Comparison of ENCODE assay signal across 14 mouse cellular contexts in genomic region chr12:86805315-86805714, GRCm38 (mm10).
DNase-seq lines count a peak whose midpoint lies in the region; ATAC-seq and TF ChIP-seq lines count a peak whose summit lies in the region.
"Had no signal": no experiment of that assay in that cellular context is flagged by ENCODE, and none has a peak within 500 bp of the region (broad histone marks: within the 10 kb centered on the region; RNA-seq: fewer than 3 reads in every experiment).

No protein-coding gene starts in this region.

- DNase-seq in kidney, postnatal 0 days (ENCODE audit: low spot score): no peak
- no peak for DNase-seq in kidney, postnatal 25 days
- no peak for DNase-seq in thymus, postnatal 36 days
- DNase-seq in layer of hippocampus, adult 8-10 months (ENCODE audit: low spot score in 2 of 2): no peak
- DNase-seq: adrenal gland, adult 2 months; spleen, adult 18-20 months; thymus, adult 2 months had no signal

- H3K4me1 ChIP-seq in kidney, postnatal 0 days (replicated peaks; ENCODE audit: insufficient read depth, low read length): peaks cover 61% of the 10 kb centered on the region
- H3K4me1 ChIP-seq in embryonic facial prominence, embryonic 13.5 days: peaks cover 94% of the 10 kb centered on the region
- peaks cover 83% of the 10 kb centered on the region for H3K4me1 ChIP-seq in hindbrain, embryonic 16.5 days (ENCODE audit: control insufficient read depth, insufficient read depth, low read depth, low read length)
- H3K4me1 ChIP-seq in neural tube, embryonic 13.5 days (replicated peaks): peaks cover 96% of the 10 kb centered on the region

- H3K9ac ChIP-seq in kidney, postnatal 0 days (ENCODE audit: low read depth, low read length): no peak overlapping the region
- no peak overlapping the region for H3K9ac ChIP-seq in embryonic facial prominence, embryonic 13.5 days
- no peak overlapping the region for H3K9ac ChIP-seq in hindbrain, embryonic 16.5 days (ENCODE audit: low read depth, low read length)
- no peak overlapping the region; the same call in 1 of the 2 replicates for H3K9ac ChIP-seq in neural tube, embryonic 13.5 days
- H3K9ac ChIP-seq: kidney, embryonic 15.5 days; limb, embryonic 12.5 days had no signal

- H3K27ac ChIP-seq in kidney, postnatal 0 days: peak overlapping the region; percentile 87; the same call in 1 of the 2 replicates
- peak overlapping the region; percentile 62 for H3K27ac ChIP-seq in embryonic facial prominence, embryonic 13.5 days
- peak overlapping the region; percentile 87 for H3K27ac ChIP-seq in hindbrain, embryonic 16.5 days (ENCODE audit: low read depth, low read length)
- H3K27ac ChIP-seq in neural tube, embryonic 13.5 days (replicated peaks): peak overlapping the region; percentile 99

- TF ChIP-seq CTCF in kidney, postnatal 0 days (IDR thresholded peaks at IDR 0.05; ENCODE audit: low read depth): no peak

- WGBS in kidney, postnatal 0 days: 68% methylated on average over 4 of the region's 4 CpGs
- WGBS in embryonic facial prominence, embryonic 13.5 days: 61% methylated on average over 4 of the region's 4 CpGs
- 65% methylated on average over 4 of the region's 4 CpGs for WGBS in hindbrain, embryonic 16.5 days
- 60% methylated on average over 4 of the region's 4 CpGs for whole genome bisulfite sequencing in neural tube, embryonic 13.5 days

- no peaks in the 10 kb centered on the region for H3K27me3 ChIP-seq in kidney, postnatal 0 days (ENCODE audit: insufficient read depth, low read length)
- no peaks in the 10 kb centered on the region for H3K27me3 ChIP-seq in embryonic facial prominence, embryonic 13.5 days
- no peaks in the 10 kb centered on the region for H3K27me3 ChIP-seq in hindbrain, embryonic 16.5 days (replicated peaks; ENCODE audit: control insufficient read depth, insufficient read depth, low read length)
- H3K27me3 ChIP-seq in neural tube, embryonic 13.5 days: no peaks in the 10 kb centered on the region
- H3K27me3 ChIP-seq: kidney, embryonic 15.5 days; limb, embryonic 12.5 days had no signal

- H3K9me3 ChIP-seq in kidney, postnatal 0 days (replicated peaks; ENCODE audit: low read length): no peaks in the 10 kb centered on the region
- H3K9me3 ChIP-seq in embryonic facial prominence, embryonic 13.5 days: no peaks in the 10 kb centered on the region
- H3K9me3 ChIP-seq in hindbrain, embryonic 16.5 days (ENCODE audit: control insufficient read depth, low read length): no peaks in the 10 kb centered on the region
- H3K9me3 ChIP-seq in neural tube, embryonic 13.5 days: no peaks in the 10 kb centered on the region
- H3K9me3 ChIP-seq: kidney, embryonic 15.5 days; limb, embryonic 12.5 days had no signal

- no peak overlapping the region for H3K4me2 ChIP-seq in kidney, postnatal 0 days (ENCODE audit: low read length)
- no peak overlapping the region for H3K4me2 ChIP-seq in embryonic facial prominence, embryonic 13.5 days
- no peak overlapping the region for H3K4me2 ChIP-seq in hindbrain, embryonic 16.5 days (ENCODE audit: low read length)
- H3K4me2 ChIP-seq in neural tube, embryonic 13.5 days: no peak overlapping the region

- H3K36me3 ChIP-seq in kidney, postnatal 0 days (ENCODE audit: insufficient read depth, low read length): no peaks in the 10 kb centered on the region
- H3K36me3 ChIP-seq in embryonic facial prominence, embryonic 13.5 days: no peaks in the 10 kb centered on the region
- H3K36me3 ChIP-seq in hindbrain, embryonic 16.5 days (ENCODE audit: control insufficient read depth, insufficient read depth, low read length): no peaks in the 10 kb centered on the region
- H3K36me3 ChIP-seq in neural tube, embryonic 13.5 days: no peaks in the 10 kb centered on the region
- H3K36me3 ChIP-seq: kidney, embryonic 15.5 days; limb, embryonic 12.5 days had no signal

- H3K4me3 ChIP-seq in kidney, postnatal 0 days (replicated peaks; ENCODE audit: low read depth, low read length): no peak overlapping the region
- H3K4me3 ChIP-seq in embryonic facial prominence, embryonic 13.5 days: no peak overlapping the region
- H3K4me3 ChIP-seq in hindbrain, embryonic 16.5 days (ENCODE audit: low read length): no peak overlapping the region
- no peak overlapping the region for H3K4me3 ChIP-seq in neural tube, embryonic 13.5 days
- H3K4me3 ChIP-seq: erythroblast, embryonic 14.5 days; kidney, embryonic 15.5 days had no signal

- ATAC-seq in kidney, postnatal 0 days (replicated peaks; ENCODE audit: low FRiP score, low read depth): no peak
- ATAC-seq in embryonic facial prominence, embryonic 13.5 days (ENCODE audit: insufficient number of reproducible peaks, insufficient read depth, low FRiP score, low TSS enrichment, low read depth): no peak
- no peak for ATAC-seq in hindbrain, embryonic 16.5 days
- no peak for ATAC-seq in neural tube, embryonic 13.5 days (ENCODE audit: low read depth)
- ATAC-seq: lung, postnatal 0 days had no signal
